Mouse (Mus musculus) A20 (cell line): Measurements from ENCODE around the gene Fndc3b.

Experiments
- DNase-seq: peaks from one replicate; pipeline ENCODE4 v3.0.0-alpha.2; 2011; ENCODE audit warnings: low read depth, low spot score

Gene Fndc3b

DNA sequence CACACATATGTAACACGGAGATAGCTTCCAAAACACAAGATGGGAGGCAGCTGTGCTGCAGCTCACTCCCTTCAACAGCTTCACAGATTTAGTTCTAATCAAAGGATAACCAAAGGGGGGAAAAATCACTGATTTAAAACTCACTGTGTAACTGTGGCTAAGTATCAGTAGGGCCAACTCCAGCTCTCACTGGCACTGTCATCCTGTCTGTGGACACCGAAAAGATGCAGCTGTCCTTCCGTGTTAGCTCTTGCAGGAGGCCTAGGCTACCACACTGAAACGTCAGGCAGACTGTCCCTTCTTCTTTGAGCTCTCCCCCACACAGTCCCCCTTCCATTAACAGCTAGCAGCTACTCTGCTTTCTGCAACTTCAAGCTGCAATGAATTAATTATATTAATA is 89.9 kb downstream of the Fndc3b start:
- no peak for DNase-seq

DNA sequence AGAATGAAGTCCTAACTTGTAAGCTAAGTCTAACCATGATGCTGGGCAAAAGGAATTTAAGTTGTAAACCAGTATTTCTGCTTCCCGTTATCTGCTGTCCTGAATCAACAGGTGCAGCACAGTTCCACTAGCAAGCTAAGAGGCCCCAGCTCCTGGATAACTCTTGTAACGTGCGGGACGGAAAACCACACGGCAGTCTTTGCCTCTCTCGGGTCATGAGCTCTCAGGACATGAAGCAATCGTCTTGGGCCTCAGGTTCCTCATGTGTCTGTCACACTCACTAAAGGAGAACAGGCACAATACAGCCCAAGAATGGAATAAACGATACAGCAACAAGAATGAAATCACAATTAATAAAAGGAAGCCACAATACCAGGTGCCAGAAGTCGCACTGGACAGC is 93.4 kb downstream of the Fndc3b start:
- DNase-seq, result no peak

DNA sequence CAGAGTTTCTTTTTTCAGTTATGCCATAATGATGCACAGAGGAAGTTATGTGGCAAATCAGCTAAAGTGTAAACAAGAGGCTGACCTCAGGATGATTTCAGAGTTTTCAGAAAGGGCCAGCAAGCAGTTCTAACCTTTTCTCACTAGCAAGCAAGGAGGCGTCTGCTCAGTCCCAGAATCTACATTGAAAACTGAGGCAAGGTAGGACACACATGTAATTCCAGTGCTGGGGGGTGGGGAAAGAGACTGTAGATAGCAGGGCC is 93.9 kb downstream of the Fndc3b start:
- DNase-seq, result no peak

DNA sequence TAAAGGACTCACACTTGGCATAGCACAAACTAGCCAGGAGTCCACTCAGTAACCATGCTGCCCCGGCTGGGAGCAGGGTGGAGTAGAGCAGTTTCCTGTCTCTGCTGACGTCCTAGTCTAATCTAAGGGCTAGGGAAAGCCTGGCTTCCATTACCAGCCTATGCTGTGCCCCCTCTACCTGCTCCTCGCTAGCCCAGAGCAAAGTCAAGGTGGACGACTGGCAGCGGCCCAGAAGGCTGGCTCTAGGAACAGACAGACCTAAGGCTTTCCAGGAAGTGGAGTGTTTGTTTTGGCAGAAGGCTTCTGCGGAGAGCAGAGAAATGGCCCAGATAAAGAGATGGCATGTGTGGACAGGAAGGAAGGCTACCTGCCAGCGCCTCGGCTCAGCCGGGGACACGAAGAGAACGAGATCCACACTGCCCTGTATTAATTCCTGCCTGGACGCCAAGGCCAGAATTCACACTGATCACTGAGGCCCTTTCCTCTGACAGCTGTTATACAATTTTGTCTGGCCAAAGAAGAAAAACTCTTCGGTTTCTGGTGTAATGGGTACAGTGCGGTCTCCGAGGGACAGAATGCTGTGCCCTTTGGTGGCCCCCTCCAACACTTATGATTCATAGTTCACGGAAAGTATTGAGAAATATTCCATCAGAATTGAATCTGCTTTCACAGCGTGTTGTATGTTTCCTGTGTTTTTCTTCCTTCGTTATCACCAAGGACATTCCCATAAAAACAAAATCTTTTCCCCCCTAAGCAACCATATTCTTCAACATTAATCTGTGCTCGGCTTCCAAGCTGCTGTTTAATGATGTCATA is 94.5 kb downstream of the Fndc3b start:
- DNase-seq, result no peak

DNA sequence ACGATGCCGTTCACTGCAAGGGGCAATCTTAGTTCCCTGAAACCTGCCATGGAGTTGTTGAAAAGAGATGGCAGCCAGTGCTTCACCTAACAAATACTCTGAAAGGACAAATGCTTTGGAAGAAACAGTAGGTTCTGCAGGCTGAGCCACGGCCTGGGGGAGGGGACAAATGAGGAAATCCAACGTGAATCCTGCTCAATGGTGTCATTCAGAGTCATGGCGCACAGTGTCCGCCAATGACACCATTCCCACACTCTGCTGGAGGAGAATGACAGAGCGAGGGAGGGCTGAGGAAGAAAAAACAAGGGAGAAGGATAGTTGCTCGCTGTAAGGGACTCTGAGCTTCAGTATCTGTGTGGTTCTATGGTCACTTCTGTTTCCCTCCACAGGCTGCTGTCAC is 95.6 kb downstream of the Fndc3b start:
- DNase-seq, result no peak

DNA sequence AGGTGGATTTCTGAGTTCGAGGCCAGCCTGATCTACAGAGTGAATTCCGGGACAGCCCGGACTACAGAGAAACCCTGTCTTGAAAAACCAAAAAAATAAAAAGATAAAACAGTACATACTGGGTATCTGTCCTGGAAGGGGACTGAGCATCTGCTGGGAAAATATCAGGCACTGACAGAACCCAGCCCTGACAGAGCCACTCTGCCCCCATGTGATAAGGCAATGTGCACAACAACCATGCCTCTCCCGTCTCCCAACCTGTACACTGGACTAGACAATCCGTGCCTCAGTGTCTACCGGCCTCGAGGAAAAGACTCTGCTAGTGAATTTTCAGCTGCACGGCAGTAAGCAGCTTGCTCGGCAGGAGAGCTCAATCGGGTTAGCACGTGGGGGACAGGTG is 97.3 kb downstream of the Fndc3b start:
- DNase-seq, result no peak

DNA sequence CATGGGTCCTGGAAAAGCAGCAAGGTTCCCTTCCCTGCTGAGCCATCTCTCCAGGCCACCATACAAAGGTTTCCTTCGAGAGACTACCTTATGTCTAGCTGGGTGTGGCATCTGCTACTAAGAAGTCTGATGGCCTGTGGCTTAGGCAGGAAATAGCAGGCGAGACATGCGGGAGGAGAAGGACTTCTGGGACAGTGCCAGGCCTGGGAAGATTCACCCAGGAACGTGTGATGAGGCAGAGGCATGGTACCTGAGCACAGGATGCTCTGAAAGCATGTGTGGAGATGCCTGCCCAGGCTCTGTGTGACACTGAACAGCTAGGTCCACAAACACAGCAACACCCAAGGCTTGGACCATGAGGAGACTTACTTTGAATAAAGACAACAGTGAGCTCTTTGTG is 98.1 kb downstream of the Fndc3b start:
- no peak for DNase-seq

DNA sequence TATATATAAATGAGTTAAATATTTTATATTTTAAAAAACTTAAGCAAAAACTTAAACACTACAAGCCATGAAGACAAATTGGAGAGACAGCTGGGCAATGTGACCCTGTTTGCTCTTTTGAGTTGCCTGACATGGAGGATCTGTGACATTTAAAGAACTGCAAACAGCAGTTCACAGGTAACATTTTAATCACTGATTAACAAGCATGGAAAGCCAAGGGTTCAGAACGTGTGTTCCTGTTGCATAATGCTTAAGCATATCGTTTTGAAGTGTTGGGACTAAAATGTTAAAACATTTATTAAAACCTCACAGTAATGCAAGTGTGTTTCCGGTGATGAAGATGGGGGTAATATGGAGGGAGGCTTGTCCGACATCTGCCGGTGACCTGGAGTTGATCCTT is 99.1 kb downstream of the Fndc3b start:
- no peak for DNase-seq

DNA sequence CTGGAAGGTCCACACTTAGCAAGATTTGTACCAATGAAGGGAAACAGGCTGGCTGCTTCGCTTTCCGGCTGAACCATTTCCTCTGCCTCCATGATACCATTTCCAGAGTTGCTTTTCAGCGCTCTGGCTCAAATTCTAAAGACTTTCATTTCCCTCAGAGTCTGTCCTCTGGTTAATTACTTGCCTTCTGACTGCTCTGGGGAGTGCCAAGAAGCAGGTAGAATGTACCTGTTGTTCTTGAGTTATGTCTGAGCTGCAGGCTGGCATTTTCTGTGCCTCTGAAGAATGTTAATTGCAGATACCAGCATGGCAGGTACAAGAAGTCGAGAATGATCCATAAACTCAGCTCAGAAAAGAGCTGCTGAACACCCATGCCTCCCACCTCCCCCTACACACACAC is 100.6 kb downstream of the Fndc3b start:
- DNase-seq, result no peak

DNA sequence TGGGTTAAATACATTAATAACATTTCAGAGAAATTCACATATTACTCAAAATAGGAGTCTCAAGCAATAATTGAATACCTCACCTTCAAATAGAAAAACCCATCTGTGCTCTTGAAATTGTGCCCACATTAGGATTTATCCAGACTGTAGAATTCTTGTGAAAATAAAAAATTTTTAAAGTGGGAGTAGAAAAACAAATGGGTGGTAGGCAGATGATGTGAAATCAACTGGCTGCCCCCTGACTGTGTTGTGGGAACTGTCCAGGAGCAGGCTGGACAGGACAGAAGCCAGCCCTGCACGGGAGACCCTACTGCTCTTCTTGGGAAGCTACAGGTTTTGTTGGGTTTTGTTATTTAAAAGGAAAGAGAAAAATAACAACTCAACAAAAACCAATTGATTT is 101.0 kb downstream of the Fndc3b start:
- no peak for DNase-seq

DNA sequence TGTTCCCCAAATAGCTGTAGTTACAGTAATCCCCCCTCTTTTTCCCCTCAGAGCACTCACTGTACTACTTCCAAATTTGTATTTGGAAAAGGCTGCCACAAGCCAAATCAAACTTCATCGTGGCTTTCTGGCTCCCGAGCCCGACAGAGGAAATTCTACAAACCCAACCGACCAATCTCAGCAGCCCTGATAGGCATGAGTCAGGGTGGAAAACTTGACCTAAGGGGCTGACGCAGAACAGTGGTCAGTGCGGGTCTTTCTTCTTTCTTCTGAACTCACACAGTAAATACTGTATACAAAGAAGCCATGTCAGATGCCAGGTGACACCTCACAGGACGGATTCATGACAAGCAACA is 103.3 kb downstream of the Fndc3b start:
- DNase-seq, result no peak

DNA sequence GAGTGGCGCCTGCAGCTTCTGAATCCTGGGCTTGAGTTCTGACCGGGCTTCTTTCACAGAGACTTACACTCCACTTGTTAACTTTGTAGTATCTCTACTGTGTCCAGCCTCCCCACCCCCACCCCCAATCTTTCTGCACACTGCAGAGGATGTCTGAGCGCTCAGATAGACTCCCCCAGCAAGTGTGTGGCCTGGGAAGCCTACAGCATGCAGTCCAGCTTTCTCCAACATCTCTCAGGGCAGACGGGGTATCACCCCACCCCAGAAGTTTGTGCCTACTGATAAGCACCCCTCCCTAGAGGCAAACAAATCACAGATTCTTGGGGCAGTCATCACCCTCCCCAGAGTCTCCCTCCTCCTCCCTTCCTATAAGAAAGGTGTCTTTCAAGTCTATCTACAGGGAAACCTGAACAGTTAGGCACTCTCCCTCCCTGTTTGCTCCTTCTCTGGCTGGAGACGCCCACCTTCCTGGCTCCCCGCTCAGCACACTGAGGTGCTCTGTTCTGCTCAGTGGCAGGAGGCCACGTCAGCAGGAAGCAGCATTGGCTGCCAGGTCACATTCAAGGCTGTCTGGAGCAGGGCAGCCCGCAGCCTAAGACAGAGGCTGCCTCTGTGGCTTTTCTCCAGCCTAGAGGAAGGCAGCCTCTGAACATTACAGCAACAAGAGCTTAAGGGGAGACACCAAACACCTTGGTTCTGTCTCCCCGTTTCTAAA is 103.9 kb downstream of the Fndc3b start:
- DNase-seq, result no peak

DNA sequence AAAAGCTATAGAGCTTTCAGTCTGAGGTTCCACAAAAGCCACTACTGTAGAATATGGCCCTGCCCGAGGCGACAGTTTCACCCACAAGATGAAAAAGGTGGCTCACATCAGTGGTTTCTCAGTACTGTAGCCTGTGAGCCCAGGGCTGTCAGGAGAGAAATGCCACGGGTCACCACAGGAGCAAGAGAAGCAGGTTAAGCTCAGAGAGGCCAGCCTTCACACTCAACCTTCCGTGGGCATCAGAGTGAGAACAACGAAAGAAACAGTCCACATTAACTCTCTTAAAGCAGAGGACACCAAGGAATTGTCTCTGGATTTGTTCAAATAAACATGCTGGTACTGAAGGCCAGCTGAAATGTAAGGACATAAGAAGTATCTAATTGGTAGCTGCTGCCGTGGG is 104.5 kb downstream of the Fndc3b start:
- no peak for DNase-seq

DNA sequence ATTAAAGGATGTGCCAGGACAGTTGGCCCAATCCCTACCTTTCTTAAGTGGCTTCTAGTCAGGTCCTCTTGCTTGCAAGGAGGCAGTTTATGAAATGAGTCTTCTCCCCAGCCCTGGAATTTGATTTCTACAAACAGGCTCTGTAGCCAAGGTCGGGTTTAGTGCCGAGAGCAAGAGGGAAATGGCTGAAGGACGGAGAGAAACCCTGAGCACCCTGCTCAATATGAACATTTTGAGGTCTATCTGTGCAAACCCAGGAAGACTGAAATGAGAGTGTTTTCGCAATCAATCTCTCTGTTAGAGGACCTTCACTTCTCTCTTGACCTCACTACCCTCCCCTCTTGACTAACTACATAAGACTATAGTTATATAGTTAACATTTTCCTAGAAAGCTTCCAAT is 105.5 kb downstream of the Fndc3b start:
- DNase-seq, result no peak

DNA sequence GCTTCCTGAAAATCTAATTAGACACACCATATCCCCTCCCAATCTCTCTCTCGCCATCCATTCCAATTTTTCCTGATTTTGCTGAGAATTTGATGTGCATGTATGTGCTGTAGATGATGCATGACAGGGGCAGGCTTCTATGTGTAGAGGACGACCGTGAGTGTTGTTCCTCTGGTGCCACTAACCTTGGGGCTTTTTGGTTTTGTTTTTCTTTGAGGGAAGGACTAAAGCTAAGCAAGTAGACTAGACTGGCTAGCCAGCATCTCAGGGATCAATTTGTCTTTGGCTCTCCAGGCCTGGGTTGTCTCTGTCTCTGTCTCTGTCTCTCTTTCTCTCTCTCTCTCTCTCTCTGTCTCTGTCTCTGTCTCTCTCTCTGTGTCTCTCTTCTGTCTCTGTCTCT is 106.0 kb downstream of the Fndc3b start:
- DNase-seq, result no peak

DNA sequence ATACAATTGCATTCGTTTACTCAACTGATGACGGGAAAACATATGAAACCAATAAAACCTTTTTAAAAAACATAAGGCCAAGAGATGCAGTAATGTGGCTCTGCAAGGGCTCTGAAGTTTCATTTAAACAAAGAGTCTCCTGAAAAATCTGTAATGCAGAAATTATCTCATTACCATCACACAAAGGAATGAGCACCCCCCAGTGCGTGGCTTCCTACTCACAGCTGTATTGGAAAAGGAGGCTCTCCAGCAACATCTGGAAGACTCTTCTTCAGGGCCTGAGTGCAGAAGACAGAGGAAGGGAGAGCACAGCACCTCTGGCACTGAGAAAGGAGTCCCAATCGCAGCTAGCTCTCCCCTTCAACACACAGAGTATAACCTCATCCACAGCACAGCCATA is 106.5 kb downstream of the Fndc3b start:
- DNase-seq, result no peak

DNA sequence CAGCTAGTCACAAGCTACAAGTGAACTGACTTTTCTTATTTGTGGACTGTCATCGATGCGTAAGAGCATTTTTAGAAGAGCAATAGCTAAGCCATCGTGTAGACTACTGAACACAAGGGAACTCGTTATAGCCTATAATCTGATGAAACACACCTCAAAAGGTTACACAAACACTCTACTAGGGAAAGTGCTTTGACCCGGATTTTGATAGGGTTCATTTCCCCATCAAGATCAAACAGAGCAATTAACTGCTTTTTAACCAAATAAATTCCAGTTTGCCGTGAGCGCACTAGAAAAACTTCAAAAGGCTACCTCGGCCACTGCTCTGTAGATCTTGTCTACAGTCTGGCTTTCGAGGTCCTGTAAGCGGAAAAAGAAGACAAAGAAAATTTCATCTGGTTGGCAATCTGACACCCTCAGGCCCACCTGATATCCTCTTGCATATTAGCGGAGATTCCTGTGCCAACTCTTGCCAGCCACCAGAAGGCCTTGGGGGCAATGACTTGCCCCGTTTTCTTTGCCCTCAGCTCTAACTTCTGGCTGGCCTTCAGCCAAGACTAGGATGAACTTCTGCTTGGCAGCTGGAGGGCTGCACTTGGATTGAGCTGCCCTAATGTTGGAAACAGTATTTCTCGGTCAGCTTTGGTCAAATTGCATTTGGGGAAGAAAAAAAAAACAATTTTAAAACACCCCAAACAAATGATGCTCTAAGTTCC is 107.0 kb downstream of the Fndc3b start:
- no peak for DNase-seq

DNA sequence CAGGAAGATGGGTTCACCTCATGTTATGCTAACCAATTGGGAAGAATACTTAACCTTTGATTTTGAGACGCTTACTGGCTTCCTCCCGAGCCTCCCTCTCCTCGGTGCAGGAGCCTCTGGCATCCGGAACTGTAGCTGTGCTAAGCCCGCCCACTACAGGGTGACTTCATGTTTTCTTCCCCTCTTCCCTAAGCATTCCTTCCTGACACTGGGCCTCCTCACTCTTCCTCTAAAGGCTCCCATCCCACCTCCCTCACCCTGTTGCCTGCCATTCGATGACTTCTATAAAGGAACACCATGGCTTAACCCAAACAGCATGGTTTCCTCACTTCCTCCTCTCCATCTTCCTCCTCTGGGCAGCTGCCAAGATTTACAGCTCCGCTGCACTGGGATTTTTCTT is 110.5 kb downstream of the Fndc3b start:
- no peak for DNase-seq

DNA sequence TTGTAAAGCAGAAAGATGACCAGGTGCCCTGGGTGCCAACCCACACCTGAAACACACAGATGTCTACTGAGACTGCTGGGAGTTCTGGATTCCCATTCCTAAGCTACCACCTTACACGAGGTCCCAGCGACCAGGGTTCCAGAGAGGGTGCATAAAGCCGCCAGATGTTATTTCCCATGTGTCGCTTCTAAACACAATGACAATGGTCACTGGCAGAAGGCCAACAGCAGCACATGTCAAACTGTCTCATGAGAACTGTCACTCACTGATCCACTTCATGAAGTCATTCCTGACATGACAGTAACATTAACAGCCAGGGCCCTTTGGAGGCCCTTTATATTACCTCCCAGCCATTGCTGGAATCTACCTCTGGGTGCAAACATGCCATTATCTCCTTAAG is 110.9 kb downstream of the Fndc3b start:
- no peak for DNase-seq

DNA sequence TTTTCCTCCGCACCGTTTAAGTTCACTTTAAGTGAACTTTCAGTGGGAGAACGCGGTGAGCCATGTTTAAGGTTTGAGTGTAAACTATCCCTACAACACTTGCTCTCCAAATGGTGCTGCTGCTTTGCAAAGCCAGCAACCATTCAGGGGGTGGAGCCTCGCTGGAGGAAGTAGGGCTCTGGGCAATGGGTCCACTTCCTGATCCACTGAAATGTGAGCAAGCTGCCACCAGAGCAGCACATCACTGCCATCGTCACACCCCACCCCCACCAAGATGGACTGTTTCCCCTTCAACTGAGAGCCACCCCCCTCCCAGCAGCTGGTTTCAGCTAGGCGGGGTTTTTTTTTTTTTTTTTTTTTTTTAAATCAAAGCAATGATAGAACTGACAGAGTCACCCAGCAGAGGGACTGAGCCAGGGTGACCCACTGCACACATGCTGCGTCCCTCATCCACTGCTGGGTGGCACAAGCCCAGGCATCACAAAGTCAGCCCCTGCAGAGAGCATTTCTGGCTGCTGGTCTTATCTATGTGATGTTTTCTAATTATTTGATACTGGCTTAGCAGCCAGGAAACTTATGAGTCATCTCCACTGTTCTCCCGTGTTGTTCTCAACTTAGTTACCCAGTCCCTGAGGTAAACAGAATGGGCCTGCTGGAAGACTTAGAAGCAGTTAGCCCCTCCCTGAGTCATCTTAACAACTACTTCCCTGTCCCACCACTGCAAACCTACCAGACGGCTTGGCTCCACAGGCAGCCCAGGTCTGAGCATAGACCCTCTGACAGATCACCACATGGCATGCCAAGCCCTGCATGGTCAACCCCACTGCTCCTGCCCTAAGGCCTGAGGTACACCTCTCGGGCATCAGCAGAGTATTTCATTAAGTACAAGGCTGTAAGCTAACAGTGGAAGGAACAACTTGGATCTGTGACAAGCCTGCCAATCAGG is 112.4 kb downstream of the Fndc3b start:
- no peak for DNase-seq

DNA sequence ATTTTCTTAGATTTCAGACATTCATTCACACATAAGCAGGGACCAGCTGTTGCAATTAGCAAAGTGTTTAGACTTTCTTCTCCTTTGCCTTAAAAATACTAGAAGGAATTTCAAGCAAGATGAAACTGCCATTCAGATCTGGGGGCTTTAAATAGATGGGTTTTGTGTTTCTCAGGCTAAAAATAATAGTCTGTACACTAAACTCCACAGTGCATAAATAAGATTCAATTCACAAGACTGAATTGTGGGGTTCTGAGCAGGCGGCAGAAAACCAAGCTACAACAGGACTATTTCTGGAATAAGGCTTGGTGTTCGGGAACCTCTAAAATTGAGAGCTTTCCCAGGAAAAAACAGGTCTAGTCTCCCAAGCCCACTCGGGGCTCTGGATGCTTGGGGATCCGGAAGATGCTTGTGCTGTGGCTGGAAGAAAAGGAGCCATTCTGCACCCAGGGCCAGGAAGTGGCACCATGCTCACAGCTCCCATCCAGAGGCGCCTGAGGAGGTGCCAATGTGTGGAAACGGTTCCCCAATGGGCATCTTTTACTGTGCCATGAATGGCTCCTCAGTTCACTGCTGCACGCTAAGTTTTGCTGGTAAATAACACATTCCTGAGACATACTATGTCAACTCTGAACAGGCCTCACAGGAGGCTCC is 117.5 kb downstream of the Fndc3b start:
- no peak for DNase-seq
